Mouse (Mus musculus): ENCODE data around the gene Proser3. TPM values are rescaled to one million over a fixed set of nuclear protein-coding genes. Genes with fewer than 3 reads are reported as not detected.

The Proser3 gene
- polyA plus RNA-seq (2014; fragmentation: Nextera tagmentation; extraction: Ambion mirVana): 15.2 and 15.7 TPM in 2 replicates

DNA sequence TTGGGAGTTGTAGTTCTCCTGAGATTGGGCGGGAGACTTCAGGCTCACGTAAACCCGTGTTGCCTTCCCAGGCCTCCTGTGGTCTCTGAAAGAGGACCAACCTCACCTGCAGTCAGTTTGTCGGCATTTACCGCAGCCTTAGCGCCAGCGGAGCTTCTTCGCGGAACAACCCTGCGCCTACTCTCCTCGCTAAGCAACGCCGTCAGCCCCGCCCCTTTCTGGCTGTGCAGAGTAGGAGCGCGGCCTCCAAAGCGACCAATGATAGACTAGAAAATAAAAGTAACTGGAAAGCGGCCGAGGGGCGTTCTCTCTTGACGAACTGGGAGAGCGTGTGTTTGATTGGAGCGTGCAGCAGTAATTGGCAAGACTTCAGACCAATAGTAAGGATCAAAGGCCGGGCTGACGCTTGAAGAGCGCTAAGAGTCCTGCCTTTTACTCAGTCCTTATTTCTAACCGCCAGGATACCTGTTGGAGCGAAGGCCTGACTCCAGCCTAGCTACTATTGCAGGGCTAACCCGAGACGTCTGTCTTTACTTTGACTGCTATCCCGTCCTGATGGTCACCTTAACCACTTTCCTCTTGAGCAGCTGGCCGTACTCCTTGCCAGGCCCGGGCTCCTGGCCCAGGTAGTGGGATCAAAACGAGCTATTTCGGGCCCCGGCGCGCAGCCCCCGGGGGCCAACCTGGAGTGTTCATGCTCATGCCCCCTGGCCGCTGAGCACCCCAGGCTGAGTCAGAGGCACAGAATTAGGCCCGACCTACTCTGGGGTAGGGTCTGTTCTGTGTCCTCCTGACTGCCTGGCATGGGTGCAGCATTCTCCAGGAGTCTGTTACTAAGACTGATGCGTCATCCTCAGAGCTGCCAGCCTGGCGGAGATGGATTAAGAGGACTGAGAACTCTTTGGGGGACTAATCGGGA, at the start of gene Proser3, which contains the start of gene Hspb6:
Proser3 (minus strand) TSS at position 198 of the 919 bp plus-strand sequence.
Hspb6 (plus strand) TSS at position 77 of the 919 bp plus-strand sequence.
- Histone ChIP-seq H3K4me2 (ENCODE audit: low read length) (peak within 1 kb of the TSS; percentile 86), H3K36me3 (ENCODE audit: control insufficient read depth, insufficient read depth, low read length) (peaks cover 34% of the 10 kb centered on the region), H3K9me3 (ENCODE audit: control insufficient read depth, low read length) (no peaks in the 10 kb centered on the region), H3K27me3 (replicated peaks; ENCODE audit: control insufficient read depth, insufficient read depth, low read length) (no peaks in the 10 kb centered on the region), H3K9ac (ENCODE audit: low read length) (peak within 1 kb of the TSS; percentile 69), H3K27ac (ENCODE audit: low read depth) (peak within 1 kb of the TSS; percentile 96), H3K4me1 (replicated peaks; ENCODE audit: control insufficient read depth, insufficient read depth, low read length) (peaks cover 8% of the 10 kb centered on the region), H3K4me3 (ENCODE audit: low read depth, low read length) (peak within 1 kb of the TSS; percentile 78)
- DNase-seq (ENCODE audit: low spot score) (peak; percentile 98), ATAC-seq (replicated peaks; ENCODE audit: low FRiP score, low TSS enrichment, low read depth) (peak; percentile 94)
- WGBS: 1% methylated on average over 44 of the region's 44 CpGs

GRCm38 (mm10) chr7:30600651-30601050, 48.6 kb upstream of the Proser3 start:
- DNase-seq (ENCODE audit: low spot score) (no peak), ATAC-seq (replicated peaks; ENCODE audit: low FRiP score, low TSS enrichment, low read depth) (no peak)
- 65% methylated on average over 7 of the region's 7 CpGs for WGBS
- Histone ChIP-seq H3K4me2 (ENCODE audit: low read length) (no peak overlapping the region), H3K4me1 (replicated peaks; ENCODE audit: control insufficient read depth, insufficient read depth, low read length) (no peaks in the 10 kb centered on the region), H3K27me3 (replicated peaks; ENCODE audit: control insufficient read depth, insufficient read depth, low read length) (no peaks in the 10 kb centered on the region), H3K27ac (ENCODE audit: low read depth) (no peak overlapping the region), H3K36me3 (ENCODE audit: control insufficient read depth, insufficient read depth, low read length) (no peaks in the 10 kb centered on the region), H3K9ac (ENCODE audit: low read length) (no peak overlapping the region), H3K9me3 (ENCODE audit: control insufficient read depth, low read length) (no peaks in the 10 kb centered on the region), H3K4me3 (ENCODE audit: low read depth, low read length) (no peak overlapping the region)

DNA sequence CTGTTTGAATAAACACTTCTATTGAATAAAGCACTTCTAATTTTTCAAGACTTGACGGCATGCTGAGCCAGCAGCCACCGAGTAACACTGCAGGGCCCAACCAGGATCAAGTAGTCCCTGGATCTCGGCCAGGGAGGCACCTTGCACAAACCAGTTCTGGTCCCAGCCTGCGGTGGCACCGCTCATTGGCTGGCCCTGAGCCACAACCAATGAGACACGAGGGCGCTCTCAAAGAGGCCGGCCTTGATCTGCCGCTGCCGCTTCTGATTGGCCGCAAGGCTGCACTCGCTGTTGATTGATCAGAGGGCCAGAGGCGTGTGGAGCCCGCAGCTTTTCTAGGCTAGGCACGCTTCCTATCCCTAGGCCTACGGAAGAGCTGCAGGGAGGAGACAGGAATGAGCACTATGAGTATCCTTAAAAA, 47.8 kb upstream of the Proser3 start:
- Histone ChIP-seq H3K9me3 (ENCODE audit: control insufficient read depth, low read length) (no peaks in the 10 kb centered on the region), H3K4me2 (ENCODE audit: low read length) (no peak overlapping the region), H3K4me3 (ENCODE audit: low read depth, low read length) (no peak overlapping the region), H3K4me1 (replicated peaks; ENCODE audit: control insufficient read depth, insufficient read depth, low read length) (no peaks in the 10 kb centered on the region), H3K27ac (ENCODE audit: low read depth) (no peak overlapping the region), H3K36me3 (ENCODE audit: control insufficient read depth, insufficient read depth, low read length) (no peaks in the 10 kb centered on the region), H3K9ac (ENCODE audit: low read length) (no peak overlapping the region), H3K27me3 (replicated peaks; ENCODE audit: control insufficient read depth, insufficient read depth, low read length) (no peaks in the 10 kb centered on the region)
- ATAC-seq (replicated peaks; ENCODE audit: low FRiP score, low TSS enrichment, low read depth) (peak; percentile 94), DNase-seq (ENCODE audit: low spot score) (peak; percentile 88)
- 1% methylated on average over 16 of the region's 16 CpGs for WGBS

DNA sequence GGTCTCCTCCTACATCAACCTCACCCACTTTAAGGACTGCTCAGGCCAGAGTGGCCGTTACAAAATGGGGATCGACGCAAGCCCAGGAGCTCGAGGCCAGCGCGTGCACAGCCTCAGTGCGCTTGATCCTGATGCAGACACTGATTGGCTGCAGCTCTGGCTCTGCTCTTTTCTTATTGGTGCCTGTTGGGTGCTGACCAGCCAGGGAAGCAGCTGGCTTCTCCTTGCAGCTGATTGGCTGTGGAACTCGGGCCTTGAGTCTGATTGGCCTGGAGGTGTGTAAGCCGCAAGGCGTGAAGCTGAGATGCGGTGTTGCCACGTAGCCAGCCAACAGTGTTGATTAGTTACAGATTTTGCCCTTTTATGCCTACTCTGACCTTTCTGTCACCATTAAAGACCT, 46.7 kb upstream of the Proser3 start, which contains the start of gene Zbtb32:
Zbtb32 (minus strand) TSS at position 124 of the 400 bp plus-strand sequence.
- Histone ChIP-seq H3K9me3 (ENCODE audit: control insufficient read depth, low read length) (no peaks in the 10 kb centered on the region), H3K27ac (ENCODE audit: low read depth) (no peak within 1 kb of the TSS), H3K4me3 (ENCODE audit: low read depth, low read length) (no peak within 1 kb of the TSS), H3K4me2 (ENCODE audit: low read length) (no peak within 1 kb of the TSS), H3K27me3 (replicated peaks; ENCODE audit: control insufficient read depth, insufficient read depth, low read length) (no peaks in the 10 kb centered on the region), H3K36me3 (ENCODE audit: control insufficient read depth, insufficient read depth, low read length) (no peaks in the 10 kb centered on the region), H3K9ac (ENCODE audit: low read length) (no peak within 1 kb of the TSS), H3K4me1 (replicated peaks; ENCODE audit: control insufficient read depth, insufficient read depth, low read length) (no peaks in the 10 kb centered on the region)
- WGBS: 94% methylated on average over 12 of the region's 12 CpGs
- DNase-seq (ENCODE audit: low spot score) (no peak), ATAC-seq (replicated peaks; ENCODE audit: low FRiP score, low TSS enrichment, low read depth) (no peak)

DNA sequence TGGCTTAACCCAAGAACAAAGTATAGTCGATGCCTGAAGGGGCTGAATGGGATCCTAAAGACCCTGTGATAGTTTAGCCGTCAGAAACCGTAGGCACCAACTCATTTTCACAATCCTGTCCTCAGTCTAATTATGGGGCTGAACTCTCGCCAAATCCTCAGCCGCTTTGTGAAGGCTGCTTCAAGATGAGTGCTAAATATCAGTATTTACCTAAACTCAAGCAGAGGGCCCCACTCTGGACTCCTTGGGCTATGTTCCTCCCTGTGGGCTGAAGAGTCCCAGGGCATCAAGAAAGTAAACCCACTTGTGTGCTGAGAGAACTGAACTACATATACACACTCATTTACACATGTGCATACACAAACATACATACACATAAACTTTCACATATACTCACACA, 44.7 kb upstream of the Proser3 start:
- H3K9ac ChIP-seq (ENCODE audit: low read length): no peak overlapping the region
- H3K27ac ChIP-seq (ENCODE audit: low read depth): no peak overlapping the region
- no peaks in the 10 kb centered on the region for H3K9me3 ChIP-seq (ENCODE audit: control insufficient read depth, low read length)
- no peak overlapping the region for H3K4me3 ChIP-seq (ENCODE audit: low read depth, low read length)
- no peaks in the 10 kb centered on the region for H3K4me1 ChIP-seq (replicated peaks; ENCODE audit: control insufficient read depth, insufficient read depth, low read length)
- no peak overlapping the region for H3K4me2 ChIP-seq (ENCODE audit: low read length)
- ATAC-seq (replicated peaks; ENCODE audit: low FRiP score, low TSS enrichment, low read depth): no peak
- no peak for DNase-seq (ENCODE audit: low spot score)
- H3K27me3 ChIP-seq (replicated peaks; ENCODE audit: control insufficient read depth, insufficient read depth, low read length): no peaks in the 10 kb centered on the region
- no peaks in the 10 kb centered on the region for H3K36me3 ChIP-seq (ENCODE audit: control insufficient read depth, insufficient read depth, low read length)
- WGBS: 73% methylated on average over 5 of the region's 5 CpGs

DNA sequence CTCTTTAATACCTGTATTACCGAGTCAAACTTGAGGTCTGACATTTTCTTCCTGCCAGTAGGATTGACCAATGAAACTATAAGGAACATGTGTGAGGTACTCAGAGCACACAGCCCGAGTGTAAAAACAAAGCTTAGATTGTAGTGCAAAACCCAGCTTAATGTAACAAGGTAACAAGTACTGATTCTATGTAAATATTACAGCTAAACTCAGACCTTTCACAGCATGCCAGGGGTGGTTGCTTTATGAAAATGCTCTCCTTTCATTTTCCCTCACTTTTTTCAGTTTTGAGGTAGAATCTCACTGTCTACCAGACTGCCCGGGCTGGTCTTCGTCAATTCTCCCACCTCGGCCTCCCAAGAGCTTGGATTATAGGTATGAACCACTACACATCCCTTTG, 44.0 kb upstream of the Proser3 start:
- H3K9me3 ChIP-seq (ENCODE audit: control insufficient read depth, low read length): no peaks in the 10 kb centered on the region
- no peaks in the 10 kb centered on the region for H3K36me3 ChIP-seq (ENCODE audit: control insufficient read depth, insufficient read depth, low read length)
- no peaks in the 10 kb centered on the region for H3K27me3 ChIP-seq (replicated peaks; ENCODE audit: control insufficient read depth, insufficient read depth, low read length)
- H3K27ac ChIP-seq (ENCODE audit: low read depth): no peak overlapping the region
- ATAC-seq (replicated peaks; ENCODE audit: low FRiP score, low TSS enrichment, low read depth) (no peak), DNase-seq (ENCODE audit: low spot score) (no peak)
- WGBS: 77% methylated on average over 5 of the region's 5 CpGs
- no peak overlapping the region for H3K9ac ChIP-seq (ENCODE audit: low read length)
- H3K4me3 ChIP-seq (ENCODE audit: low read depth, low read length): no peak overlapping the region
- no peak overlapping the region for H3K4me2 ChIP-seq (ENCODE audit: low read length)
- H3K4me1 ChIP-seq (replicated peaks; ENCODE audit: control insufficient read depth, insufficient read depth, low read length): no peaks in the 10 kb centered on the region

- no peaks in the 10 kb centered on the region for H3K9me3 ChIP-seq (ENCODE audit: control insufficient read depth, low read length)
- H3K9ac ChIP-seq (ENCODE audit: low read length): no peak overlapping the region
- no peaks in the 10 kb centered on the region for H3K27me3 ChIP-seq (replicated peaks; ENCODE audit: control insufficient read depth, insufficient read depth, low read length)
- ATAC-seq (replicated peaks; ENCODE audit: low FRiP score, low TSS enrichment, low read depth) (no peak), DNase-seq (ENCODE audit: low spot score) (no peak)
- H3K36me3 ChIP-seq (ENCODE audit: control insufficient read depth, insufficient read depth, low read length): no peaks in the 10 kb centered on the region
- no peak overlapping the region for H3K4me3 ChIP-seq (ENCODE audit: low read depth, low read length)
- WGBS: 53% methylated on average over 4 of the region's 4 CpGs
- H3K4me2 ChIP-seq (ENCODE audit: low read length): no peak overlapping the region
- H3K4me1 ChIP-seq (replicated peaks; ENCODE audit: control insufficient read depth, insufficient read depth, low read length): peaks cover 4% of the 10 kb centered on the region; the same call in 1 of the 2 replicates
- H3K27ac ChIP-seq (ENCODE audit: low read depth): no peak overlapping the region
Measured at GRCm38 (mm10) chr7:30594510-30595024, 42.5 kb upstream of the Proser3 start.

DNA sequence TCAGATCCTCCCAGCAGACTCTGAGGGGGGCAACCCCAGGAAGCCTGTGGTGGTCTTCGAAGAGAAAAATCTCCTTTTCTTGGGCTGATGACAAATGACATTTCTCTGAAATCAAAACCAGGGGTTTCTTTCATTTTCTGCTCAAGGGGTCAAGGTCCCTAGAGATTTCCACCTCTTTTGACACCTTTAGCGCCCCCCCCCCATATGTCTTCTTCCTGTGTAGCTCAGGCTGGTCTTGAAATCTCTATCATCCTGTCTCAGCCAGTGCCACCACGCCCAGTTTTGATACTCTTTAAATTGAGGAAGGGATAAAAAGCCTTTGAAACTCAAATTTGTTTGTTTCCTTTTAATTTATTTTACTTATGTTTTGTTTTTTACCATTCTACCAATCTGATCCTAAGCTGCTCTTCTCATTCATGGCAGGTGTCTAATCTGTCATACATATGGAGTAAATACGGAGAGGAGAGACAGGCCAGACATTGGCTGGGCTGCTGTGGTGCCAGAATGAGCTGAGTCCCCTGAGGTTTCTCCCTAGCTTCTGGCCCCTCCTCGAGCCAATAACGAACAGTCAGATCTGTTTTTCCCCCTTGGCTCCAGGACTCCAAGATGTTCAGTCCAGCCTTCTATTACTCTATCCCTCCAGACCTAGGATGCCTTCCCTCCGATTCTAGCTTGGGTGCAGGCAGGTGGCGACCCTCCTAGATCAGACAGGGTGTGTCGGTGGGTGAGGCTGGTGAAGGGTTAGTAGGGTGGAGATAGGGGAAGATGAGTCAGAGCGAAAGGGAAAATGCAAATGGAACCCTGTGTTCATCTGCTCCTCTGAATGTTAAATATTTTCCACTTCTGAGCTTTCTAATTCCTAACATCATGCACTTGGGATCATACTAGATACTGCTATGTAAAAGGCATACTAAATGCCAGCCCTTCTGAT, 41.7 kb upstream of the Proser3 start:
- ATAC-seq (replicated peaks; ENCODE audit: low FRiP score, low TSS enrichment, low read depth) (no peak), DNase-seq (ENCODE audit: low spot score) (no peak)
- H3K4me1 ChIP-seq (replicated peaks; ENCODE audit: control insufficient read depth, insufficient read depth, low read length): peaks cover 4% of the 10 kb centered on the region; the same call in 1 of the 2 replicates
- no peak overlapping the region for H3K9ac ChIP-seq (ENCODE audit: low read length)
- no peak overlapping the region for H3K4me2 ChIP-seq (ENCODE audit: low read length)
- no peaks in the 10 kb centered on the region for H3K9me3 ChIP-seq (ENCODE audit: control insufficient read depth, low read length)
- H3K4me3 ChIP-seq (ENCODE audit: low read depth, low read length): no peak overlapping the region
- no peaks in the 10 kb centered on the region for H3K36me3 ChIP-seq (ENCODE audit: control insufficient read depth, insufficient read depth, low read length)
- no peaks in the 10 kb centered on the region for H3K27me3 ChIP-seq (replicated peaks; ENCODE audit: control insufficient read depth, insufficient read depth, low read length)
- H3K27ac ChIP-seq (ENCODE audit: low read depth): no peak overlapping the region
- 73% methylated on average over 10 of the region's 10 CpGs for WGBS
